Mouse (Mus musculus): ENCODE measurements around the gene Arnt2. TPM values are rescaled to one million over a fixed set of nuclear protein-coding genes. Genes with fewer than 3 reads are reported as not detected.

Arnt2 gene
- polyA plus RNA-seq (2017; shearing (Covaris generic)), result 1 to 10 TPM; 3.2 to 8.6 TPM

GRCm38 (mm10) chr7:84409896-84410521 lies at the start of gene Arnt2:
TSS of gene Arnt2 (minus strand) at chr7:84410176.

Other genes with a start within 250 kb of the Arnt2 start
- gene Gm2115, start 118.8 kb upstream of the Arnt2 start, polyA plus RNA-seq (2017; shearing (Covaris generic)), result under 1 TPM in 1 of 2 experiments, not detected in 1; 0.18 TPM
- gene Fah, start 196.5 kb upstream of the Arnt2 start, polyA plus RNA-seq (2017; shearing (Covaris generic)), result 1 to 10 TPM; 6.9 to 9.5 TPM